Mouse (Mus musculus): ENCODE data around the gene Nom1.

GRCm38 (mm10) chr5:29434228-29434871 lies at the start of gene Nom1:
- TF ChIP-seq GATA2 (IDR thresholded peaks at IDR 0.05; ENCODE audit: borderline replicate concordance, low read depth, low read length), result no peak
- no peak for TF ChIP-seq CTCF (IDR thresholded peaks at IDR 0.05; ENCODE audit: low read depth, low read length)
- no peak for TF ChIP-seq TAL1 (conservative IDR thresholded peaks at IDR 0.05; ENCODE audit: low read depth, low read length)
